Mouse (Mus musculus): ENCODE data around the gene Dnaic1. TPM values are rescaled to one million over a fixed set of nuclear protein-coding genes. Genes with fewer than 3 reads are reported as not detected.
A peak's percentile ranks its signal among the peaks of the same experiment; 100 is the strongest.

The Dnaic1 gene
- polyA plus RNA-seq, 1 experiment from 2014 or later: 1.5 TPM

GRCm38 (mm10) chr4:41609681-41610593, 40.4 kb downstream of the Dnaic1 start:
- no peak overlapping the region for H3K4me3 ChIP-seq (ENCODE audit: low read depth, low read length)
- H3K27ac ChIP-seq (replicated peaks; ENCODE audit: low read depth, low read length): no peak overlapping the region
- no peak for DNase-seq (ENCODE audit: low spot score)
- H3K9ac ChIP-seq (replicated peaks; ENCODE audit: low read length): no peak overlapping the region
- no peaks in the 10 kb centered on the region for H3K36me3 ChIP-seq (replicated peaks; ENCODE audit: control insufficient read depth, insufficient read depth, low read depth, low read length)
- H3K4me2 ChIP-seq (ENCODE audit: low read depth, low read length): no peak overlapping the region
- no peaks in the 10 kb centered on the region for H3K9me3 ChIP-seq (replicated peaks; ENCODE audit: control insufficient read depth, low read length)
- H3K4me1 ChIP-seq (ENCODE audit: control insufficient read depth, insufficient read depth, low read length): no peaks in the 10 kb centered on the region
- no peaks in the 10 kb centered on the region; the same call in 1 of the 2 replicates for H3K27me3 ChIP-seq (ENCODE audit: control insufficient read depth, insufficient read depth, low read length)
- ATAC-seq (replicated peaks; ENCODE audit: insufficient number of reproducible peaks, low FRiP score, low TSS enrichment, low read depth): no peak
- 80% methylated on average over 10 of the region's 10 CpGs for WGBS

GRCm38 (mm10) chr4:41610594-41610980, 41.0 kb downstream of the Dnaic1 start:
- Histone ChIP-seq H3K36me3 (replicated peaks; ENCODE audit: control insufficient read depth, insufficient read depth, low read depth, low read length) (no peaks in the 10 kb centered on the region), H3K4me1 (ENCODE audit: control insufficient read depth, insufficient read depth, low read length) (no peaks in the 10 kb centered on the region), H3K4me3 (ENCODE audit: low read depth, low read length) (no peak overlapping the region), H3K27ac (replicated peaks; ENCODE audit: low read depth, low read length) (no peak overlapping the region), H3K9ac (replicated peaks; ENCODE audit: low read length) (no peak overlapping the region), H3K4me2 (ENCODE audit: low read depth, low read length) (no peak overlapping the region), H3K27me3 (ENCODE audit: control insufficient read depth, insufficient read depth, low read length) (no peaks in the 10 kb centered on the region; the same call in 1 of the 2 replicates), H3K9me3 (replicated peaks; ENCODE audit: control insufficient read depth, low read length) (no peaks in the 10 kb centered on the region)
- DNase-seq (ENCODE audit: low spot score) (no peak), ATAC-seq (replicated peaks; ENCODE audit: insufficient number of reproducible peaks, low FRiP score, low TSS enrichment, low read depth) (no peak)
- WGBS: 28% methylated on average over 6 of the region's 6 CpGs

GRCm38 (mm10) chr4:41612166-41612565, 42.6 kb downstream of the Dnaic1 start:
- Histone ChIP-seq H3K4me3 (ENCODE audit: low read depth, low read length) (no peak overlapping the region), H3K9me3 (replicated peaks; ENCODE audit: control insufficient read depth, low read length) (no peaks in the 10 kb centered on the region), H3K27me3 (ENCODE audit: control insufficient read depth, insufficient read depth, low read length) (no peaks in the 10 kb centered on the region; the same call in 1 of the 2 replicates), H3K36me3 (replicated peaks; ENCODE audit: control insufficient read depth, insufficient read depth, low read depth, low read length) (no peaks in the 10 kb centered on the region), H3K4me2 (ENCODE audit: low read depth, low read length) (no peak overlapping the region), H3K9ac (replicated peaks; ENCODE audit: low read length) (no peak overlapping the region), H3K4me1 (ENCODE audit: control insufficient read depth, insufficient read depth, low read length) (no peaks in the 10 kb centered on the region), H3K27ac (replicated peaks; ENCODE audit: low read depth, low read length) (no peak overlapping the region)
- 45% methylated on average over 8 of the region's 8 CpGs for WGBS
- DNase-seq (ENCODE audit: low spot score) (peak; percentile 30), ATAC-seq (replicated peaks; ENCODE audit: insufficient number of reproducible peaks, low FRiP score, low TSS enrichment, low read depth) (peak; percentile 34; the same call in 1 of the 2 replicates)

- DNase-seq (ENCODE audit: low spot score): peak; percentile 86
- Histone ChIP-seq H3K4me3 (ENCODE audit: low read depth, low read length) (no peak overlapping the region), H3K27me3 (ENCODE audit: control insufficient read depth, insufficient read depth, low read length) (no peaks in the 10 kb centered on the region; the same call in 1 of the 2 replicates), H3K4me1 (ENCODE audit: control insufficient read depth, insufficient read depth, low read length) (no peaks in the 10 kb centered on the region), H3K4me2 (ENCODE audit: low read depth, low read length) (no peak overlapping the region), H3K36me3 (replicated peaks; ENCODE audit: control insufficient read depth, insufficient read depth, low read depth, low read length) (no peaks in the 10 kb centered on the region), H3K9me3 (replicated peaks; ENCODE audit: control insufficient read depth, low read length) (no peaks in the 10 kb centered on the region), H3K9ac (replicated peaks; ENCODE audit: low read length) (no peak overlapping the region), H3K27ac (replicated peaks; ENCODE audit: low read depth, low read length) (no peak overlapping the region)
- no peak for ATAC-seq (replicated peaks; ENCODE audit: insufficient number of reproducible peaks, low FRiP score, low TSS enrichment, low read depth)
- 11% methylated on average over 7 of the region's 7 CpGs for WGBS
Observed at GRCm38 (mm10) chr4:41614156-41614555, 44.6 kb downstream of the Dnaic1 start.

- no peak for DNase-seq (ENCODE audit: low spot score)
- 65% methylated on average over 9 of the region's 9 CpGs for WGBS
- Histone ChIP-seq H3K27me3 (ENCODE audit: control insufficient read depth, insufficient read depth, low read length) (no peaks in the 10 kb centered on the region), H3K4me2 (ENCODE audit: low read depth, low read length) (no peak overlapping the region), H3K36me3 (replicated peaks; ENCODE audit: control insufficient read depth, insufficient read depth, low read depth, low read length) (no peaks in the 10 kb centered on the region), H3K4me1 (ENCODE audit: control insufficient read depth, insufficient read depth, low read length) (no peaks in the 10 kb centered on the region), H3K4me3 (ENCODE audit: low read depth, low read length) (no peak overlapping the region), H3K9me3 (replicated peaks; ENCODE audit: control insufficient read depth, low read length) (no peaks in the 10 kb centered on the region), H3K9ac (replicated peaks; ENCODE audit: low read length) (no peak overlapping the region), H3K27ac (replicated peaks; ENCODE audit: low read depth, low read length) (no peak overlapping the region)
- no peak for ATAC-seq (replicated peaks; ENCODE audit: insufficient number of reproducible peaks, low FRiP score, low TSS enrichment, low read depth)
Observed at GRCm38 (mm10) chr4:41615661-41616599, 46.4 kb downstream of the Dnaic1 start.

GRCm38 (mm10) chr4:41618916-41619746, 49.6 kb downstream of the Dnaic1 start:
- ATAC-seq (replicated peaks; ENCODE audit: insufficient number of reproducible peaks, low FRiP score, low TSS enrichment, low read depth) (no peak), DNase-seq (ENCODE audit: low spot score) (no peak)
- H3K4me3 ChIP-seq (ENCODE audit: low read depth, low read length): no peak overlapping the region
- no peaks in the 10 kb centered on the region for H3K9me3 ChIP-seq (replicated peaks; ENCODE audit: control insufficient read depth, low read length)
- no peaks in the 10 kb centered on the region for H3K4me1 ChIP-seq (ENCODE audit: control insufficient read depth, insufficient read depth, low read length)
- H3K36me3 ChIP-seq (replicated peaks; ENCODE audit: control insufficient read depth, insufficient read depth, low read depth, low read length): no peaks in the 10 kb centered on the region
- H3K4me2 ChIP-seq (ENCODE audit: low read depth, low read length): no peak overlapping the region
- no peak overlapping the region for H3K27ac ChIP-seq (replicated peaks; ENCODE audit: low read depth, low read length)
- H3K27me3 ChIP-seq (ENCODE audit: control insufficient read depth, insufficient read depth, low read length): no peaks in the 10 kb centered on the region
- WGBS: 57% methylated on average over 12 of the region's 12 CpGs
- H3K9ac ChIP-seq (replicated peaks; ENCODE audit: low read length): no peak overlapping the region

- no peak overlapping the region for H3K27ac ChIP-seq (replicated peaks; ENCODE audit: low read depth, low read length)
- H3K27me3 ChIP-seq (ENCODE audit: control insufficient read depth, insufficient read depth, low read length): no peaks in the 10 kb centered on the region
Observed at GRCm38 (mm10) chr4:41622071-41622470, 52.5 kb downstream of the Dnaic1 start.

More at GRCm38 (mm10) chr4:41622071-41622470, 52.5 kb downstream of the Dnaic1 start:
- no peak overlapping the region for H3K9ac ChIP-seq (replicated peaks; ENCODE audit: low read length)
- no peaks in the 10 kb centered on the region for H3K36me3 ChIP-seq (replicated peaks; ENCODE audit: control insufficient read depth, insufficient read depth, low read depth, low read length)
- ATAC-seq (replicated peaks; ENCODE audit: insufficient number of reproducible peaks, low FRiP score, low TSS enrichment, low read depth) (no peak), DNase-seq (ENCODE audit: low spot score) (no peak)
- no peak overlapping the region for H3K4me3 ChIP-seq (ENCODE audit: low read depth, low read length)
- H3K4me2 ChIP-seq (ENCODE audit: low read depth, low read length): no peak overlapping the region
- H3K9me3 ChIP-seq (replicated peaks; ENCODE audit: control insufficient read depth, low read length): no peaks in the 10 kb centered on the region
- 88% methylated on average over 14 of the region's 14 CpGs for WGBS
- no peaks in the 10 kb centered on the region for H3K4me1 ChIP-seq (ENCODE audit: control insufficient read depth, insufficient read depth, low read length)
